Mouse (Mus musculus): ENCODE results near the gene Gm11084.
"Not testable (repeated sequence)": the region's sequence is repeated elsewhere in the genome, so short reads cannot be mapped to it uniquely, and the experiment has no call there.

The Gm11084 gene

DNA sequence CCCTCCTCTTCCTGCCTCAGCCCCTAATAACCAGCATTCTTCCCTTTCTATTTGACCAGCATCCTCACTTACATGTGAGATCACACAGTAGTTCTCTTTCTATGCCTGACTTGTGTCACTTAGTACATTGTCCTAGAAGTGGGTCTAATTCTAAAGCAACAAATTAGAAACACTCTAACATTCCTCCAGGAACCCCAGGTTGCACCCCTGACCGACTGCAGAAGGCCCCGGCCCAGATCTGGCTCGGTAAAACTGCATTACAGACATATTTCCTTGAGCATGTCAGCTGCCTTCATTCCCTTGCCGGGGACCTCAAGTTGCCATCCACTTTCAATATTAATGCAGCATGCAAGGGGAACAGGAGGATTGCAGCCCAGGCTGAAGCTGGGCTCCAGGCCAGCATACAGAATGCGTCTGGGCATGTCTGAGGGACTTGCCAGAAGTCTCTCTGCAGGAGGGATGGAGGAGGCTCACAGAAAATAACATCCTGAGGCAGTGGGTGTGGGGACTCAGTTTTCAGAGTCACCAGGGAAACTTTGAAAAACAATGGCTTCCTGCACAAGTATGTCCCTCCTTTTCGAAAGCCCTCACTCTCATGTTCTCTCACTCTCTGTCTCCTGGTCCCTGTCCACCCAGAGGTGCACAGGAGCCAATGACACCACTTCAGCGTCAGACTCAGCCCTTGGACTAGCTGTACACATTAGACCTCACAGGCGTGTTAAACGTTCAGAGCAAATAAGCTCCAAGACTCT is 9.0 kb upstream of the Gm11084 start:
- DNase-seq (ENCODE audit: low read depth, low spot score): no peak

DNA sequence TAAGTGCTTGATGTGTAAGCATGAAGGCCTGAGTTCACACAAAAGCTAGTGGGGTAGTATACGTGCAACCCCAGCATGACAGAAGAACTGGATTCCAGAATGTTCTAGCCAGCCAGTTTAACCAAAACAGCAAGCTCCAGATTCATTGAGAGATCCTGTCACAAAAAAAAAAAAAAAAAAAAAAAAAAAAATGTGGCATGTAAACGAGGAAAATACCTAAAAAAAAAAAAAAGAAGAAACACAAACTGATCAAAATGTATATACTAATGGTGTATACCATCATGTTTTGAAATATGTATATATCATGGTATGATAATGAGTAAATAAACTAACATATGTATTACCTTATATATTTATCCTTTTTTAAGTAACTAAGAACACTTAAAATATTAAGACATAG is 7.6 kb upstream of the Gm11084 start:
- DNase-seq (ENCODE audit: low read depth, low spot score): no peak

DNA sequence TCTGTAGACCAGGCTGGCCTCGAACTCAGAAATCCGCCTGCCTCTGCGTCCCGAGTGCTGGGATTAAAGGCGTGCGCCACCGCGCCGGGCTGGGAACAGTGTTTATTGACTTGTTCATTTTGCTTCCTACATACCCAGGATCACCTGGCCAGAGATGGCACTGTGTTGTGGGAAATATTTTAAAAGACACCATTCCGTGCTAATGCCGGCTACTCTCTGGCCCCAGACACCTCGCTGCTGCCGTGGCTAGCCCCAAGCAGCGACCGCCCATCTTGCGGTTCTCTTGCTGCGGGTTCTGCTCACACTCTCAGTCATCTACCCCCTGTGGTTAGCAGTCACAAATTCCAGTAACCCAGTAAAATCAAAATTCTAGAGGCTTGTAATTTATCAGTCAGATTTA is 6.0 kb upstream of the Gm11084 start:
- DNase-seq (ENCODE audit: low read depth, low spot score): no peak

DNA sequence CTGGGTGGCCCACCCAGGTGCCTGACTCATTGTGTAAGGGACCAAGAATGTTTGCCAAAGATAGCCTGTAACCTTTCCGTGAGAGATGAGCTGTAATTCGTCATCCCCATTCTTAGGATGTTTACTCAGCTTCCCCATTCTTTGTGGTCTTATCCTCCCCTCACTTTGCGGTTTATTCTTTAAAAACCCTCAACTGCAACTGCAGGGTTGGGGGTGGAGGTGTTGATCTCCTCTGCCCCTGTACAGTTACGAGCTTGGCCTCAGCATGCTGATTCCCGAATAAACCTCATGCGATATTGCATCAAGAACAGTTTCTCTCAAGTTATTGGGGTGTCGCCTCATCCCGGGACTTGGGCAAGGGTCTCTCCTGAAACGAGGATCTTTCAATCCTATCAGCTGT is 2.4 kb upstream of the Gm11084 start:
- not testable (repeated sequence) for DNase-seq (ENCODE audit: low read depth, low spot score)

DNA sequence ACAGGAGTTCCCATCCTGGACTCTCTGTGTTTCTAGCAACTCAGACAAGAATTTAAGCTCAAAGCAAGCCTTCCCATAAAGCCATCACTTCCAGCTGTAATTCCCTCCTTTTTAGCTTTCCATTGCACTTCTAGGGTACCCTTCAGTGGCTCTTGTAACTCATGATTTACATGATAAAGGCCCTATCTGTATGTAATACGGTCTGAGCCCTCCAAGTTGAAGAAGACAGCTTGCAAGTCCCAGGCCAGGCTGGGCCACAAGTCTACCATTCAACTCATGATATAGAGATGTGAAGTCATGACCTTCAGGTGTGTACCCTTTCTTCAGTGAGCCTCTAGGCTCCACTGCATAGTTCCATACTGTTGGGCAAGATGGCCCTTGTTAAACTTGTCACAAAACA is 1.0 kb downstream of the Gm11084 start:
- no peak for DNase-seq (ENCODE audit: low read depth, low spot score)

DNA sequence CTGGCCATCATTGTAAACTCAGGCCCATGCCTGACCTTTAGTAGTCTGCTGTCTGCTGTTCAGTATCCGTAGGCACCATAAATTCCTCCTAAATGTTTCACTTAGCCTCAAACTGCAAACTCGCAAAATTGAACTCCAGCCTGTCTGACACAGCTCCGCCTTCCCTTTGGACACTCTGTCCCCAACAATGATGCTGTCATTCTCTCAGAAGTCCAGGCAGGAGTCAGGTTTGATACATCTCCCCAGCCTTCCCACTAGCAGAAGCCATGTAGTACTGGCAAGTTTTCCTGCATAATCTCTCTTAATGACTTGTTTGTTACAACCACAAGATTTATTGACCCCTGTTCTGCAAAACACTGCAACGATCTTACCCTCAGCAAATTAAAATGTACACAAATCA is 1.7 kb downstream of the Gm11084 start:
- no peak for DNase-seq (ENCODE audit: low read depth, low spot score)

DNA sequence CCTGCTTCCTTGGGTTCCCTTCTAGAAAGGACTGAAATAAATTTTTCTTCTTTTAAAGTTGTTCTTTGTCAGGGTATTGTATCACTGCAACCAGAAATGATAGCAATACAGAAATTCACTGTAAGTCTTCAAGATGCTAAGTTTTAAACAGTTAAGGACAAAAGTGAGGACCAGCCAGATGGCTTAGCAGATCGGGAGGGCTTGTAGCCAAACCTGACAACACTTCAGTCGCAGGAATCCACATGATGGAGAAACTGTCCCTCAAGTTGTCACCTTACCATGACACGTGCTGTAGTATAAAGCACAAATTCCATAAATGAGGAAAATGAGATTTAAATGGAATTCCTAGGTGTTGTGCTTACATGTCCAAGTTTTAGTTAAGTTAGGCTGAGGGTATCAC is 3.3 kb downstream of the Gm11084 start:
- DNase-seq (ENCODE audit: low read depth, low spot score): no peak

DNA sequence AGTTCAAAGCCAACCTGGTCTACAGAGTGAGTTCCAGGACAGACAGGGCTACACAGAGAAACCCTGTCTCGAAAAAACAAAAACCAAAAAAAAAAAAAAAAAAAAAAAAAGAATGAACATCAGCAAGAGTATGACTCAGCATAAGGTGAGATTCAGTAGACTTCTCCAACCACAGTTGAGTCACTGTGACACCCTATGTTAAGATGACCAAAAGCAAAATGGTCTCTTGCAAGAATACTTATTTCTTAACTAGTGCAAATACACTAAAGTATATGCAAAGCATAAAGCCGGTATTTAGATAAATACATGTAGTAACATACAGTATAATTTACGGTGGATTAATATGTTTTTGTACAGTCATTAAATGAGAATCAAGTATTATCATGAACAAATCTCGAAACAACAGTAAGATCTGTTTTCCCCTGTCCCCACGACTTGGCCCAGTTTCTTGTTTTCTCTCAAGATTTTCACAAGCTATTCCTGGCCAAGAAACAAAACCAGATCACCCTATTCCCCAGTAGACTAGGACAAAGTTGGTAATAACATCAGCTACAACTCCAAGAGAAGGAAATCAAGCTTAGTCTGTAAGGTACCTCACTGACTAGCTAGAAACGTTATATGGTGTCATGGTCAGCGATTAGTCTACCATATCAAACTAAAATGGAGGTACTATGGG is 4.3 kb downstream of the Gm11084 start:
- DNase-seq (ENCODE audit: low read depth, low spot score): no peak

DNA sequence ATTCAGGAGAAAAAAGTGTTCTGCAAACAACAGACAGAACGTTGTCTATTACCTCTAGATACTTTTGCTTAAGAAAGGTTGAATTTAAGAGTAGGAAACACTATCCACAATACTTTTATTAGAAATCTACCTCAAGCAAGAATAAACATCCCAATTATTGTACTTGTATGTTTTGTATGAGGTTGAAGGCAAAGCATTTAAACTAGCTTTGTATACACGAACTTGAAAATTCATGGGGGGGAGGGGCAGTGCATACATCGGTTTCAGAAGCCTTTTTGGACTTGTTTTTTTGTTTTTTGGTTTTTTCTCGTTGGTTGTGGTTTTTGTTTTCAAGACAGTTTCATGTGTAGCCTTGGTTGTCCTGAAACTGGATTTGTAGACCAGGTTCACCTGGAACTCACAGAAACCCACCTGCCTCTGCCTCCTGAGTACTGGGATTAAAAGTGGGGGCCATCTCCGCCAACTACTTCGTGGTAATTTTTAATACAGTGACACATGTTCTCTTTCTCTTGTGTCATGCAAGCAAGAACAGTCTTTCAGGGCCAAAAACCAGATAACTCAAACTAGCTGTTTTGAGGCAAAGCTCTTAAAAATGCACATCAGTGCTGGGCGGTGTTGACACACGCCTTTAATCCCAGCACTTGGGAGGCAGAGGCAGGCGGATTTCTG is 4.9 kb downstream of the Gm11084 start:
- DNase-seq (ENCODE audit: low read depth, low spot score): no peak

DNA sequence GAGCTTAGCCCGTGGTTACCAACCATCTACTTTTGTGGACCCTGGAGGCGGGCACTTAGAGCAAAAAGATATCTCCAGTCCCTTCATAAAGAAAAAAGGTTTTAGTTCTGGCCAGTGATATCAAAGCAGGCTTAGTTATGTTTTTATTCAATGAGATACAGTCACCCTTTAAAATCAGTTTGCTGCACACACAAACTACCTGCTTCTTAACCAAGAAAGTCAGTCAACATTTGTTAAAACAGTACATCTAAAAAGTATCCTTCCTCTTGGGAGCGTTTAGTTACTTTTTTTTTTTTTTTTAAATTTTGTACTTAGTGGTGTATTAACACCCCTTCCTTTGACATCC is 5.5 kb downstream of the Gm11084 start:
- no peak for DNase-seq (ENCODE audit: low read depth, low spot score)

DNA sequence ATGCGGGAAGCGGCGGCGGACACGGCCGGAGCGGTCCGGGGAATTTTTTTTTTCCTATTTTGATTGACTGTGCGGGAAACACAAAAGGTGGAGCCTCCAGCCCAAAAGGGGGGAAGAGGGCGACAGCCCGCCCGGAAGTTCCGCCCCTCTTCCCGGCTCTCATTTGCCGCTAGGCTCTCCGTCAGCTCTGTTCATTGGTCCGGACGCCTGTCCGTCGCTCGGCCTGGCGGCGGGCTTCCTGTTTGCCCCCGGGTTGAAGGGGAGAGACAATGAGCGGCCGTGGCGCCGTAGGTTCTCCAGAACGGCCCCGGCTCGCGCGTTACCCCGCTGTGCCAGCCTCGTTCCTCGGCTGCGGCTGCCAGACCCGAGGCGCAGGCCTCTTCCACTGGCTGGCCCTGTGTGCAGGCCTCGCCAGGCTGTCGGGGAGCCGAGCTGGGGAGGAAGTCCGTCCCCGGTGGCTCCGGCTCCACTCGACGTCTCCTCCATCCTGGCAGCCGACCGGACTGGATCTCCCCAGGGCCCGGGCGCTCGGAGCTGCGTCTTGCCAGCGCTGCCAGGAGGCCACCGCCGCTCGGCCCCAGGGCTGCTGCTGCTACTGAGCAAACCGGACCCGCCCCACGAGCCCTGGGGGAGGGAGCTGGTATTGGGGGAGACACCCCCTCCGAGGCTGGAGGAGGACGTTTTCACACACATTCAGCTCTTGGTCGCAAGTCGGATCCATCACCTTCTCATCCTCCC is 6.0 kb downstream of the Gm11084 start, which contains the start of gene Sp3:
TSS of gene Sp3 (minus strand) at position 110 of the 738 bp plus-strand sequence.
- peak; percentile 96 for DNase-seq (ENCODE audit: low read depth, low spot score)

DNA sequence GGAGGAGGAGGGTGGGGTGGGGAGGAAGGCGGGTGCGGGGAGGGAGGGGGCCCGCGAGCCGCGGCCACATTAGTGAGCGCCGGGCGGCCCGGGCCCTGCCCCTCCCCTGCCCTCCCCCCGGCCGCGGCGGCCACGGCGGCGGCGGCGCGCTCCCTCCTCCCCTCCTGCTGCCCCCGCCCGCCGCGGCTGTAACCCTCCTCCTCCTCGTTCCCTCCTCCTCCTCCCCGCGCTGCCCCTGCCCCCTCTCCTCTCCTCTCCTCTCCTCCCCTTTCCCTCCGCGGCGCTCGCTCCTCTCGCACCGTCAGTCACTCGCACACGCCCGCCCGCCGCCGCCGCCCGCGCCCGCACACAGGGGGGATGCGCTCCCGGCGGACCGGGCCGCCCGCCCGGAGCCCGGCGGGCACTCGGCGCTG is 6.9 kb downstream of the Gm11084 start:
- DNase-seq (ENCODE audit: low read depth, low spot score): peak; percentile 71

DNA sequence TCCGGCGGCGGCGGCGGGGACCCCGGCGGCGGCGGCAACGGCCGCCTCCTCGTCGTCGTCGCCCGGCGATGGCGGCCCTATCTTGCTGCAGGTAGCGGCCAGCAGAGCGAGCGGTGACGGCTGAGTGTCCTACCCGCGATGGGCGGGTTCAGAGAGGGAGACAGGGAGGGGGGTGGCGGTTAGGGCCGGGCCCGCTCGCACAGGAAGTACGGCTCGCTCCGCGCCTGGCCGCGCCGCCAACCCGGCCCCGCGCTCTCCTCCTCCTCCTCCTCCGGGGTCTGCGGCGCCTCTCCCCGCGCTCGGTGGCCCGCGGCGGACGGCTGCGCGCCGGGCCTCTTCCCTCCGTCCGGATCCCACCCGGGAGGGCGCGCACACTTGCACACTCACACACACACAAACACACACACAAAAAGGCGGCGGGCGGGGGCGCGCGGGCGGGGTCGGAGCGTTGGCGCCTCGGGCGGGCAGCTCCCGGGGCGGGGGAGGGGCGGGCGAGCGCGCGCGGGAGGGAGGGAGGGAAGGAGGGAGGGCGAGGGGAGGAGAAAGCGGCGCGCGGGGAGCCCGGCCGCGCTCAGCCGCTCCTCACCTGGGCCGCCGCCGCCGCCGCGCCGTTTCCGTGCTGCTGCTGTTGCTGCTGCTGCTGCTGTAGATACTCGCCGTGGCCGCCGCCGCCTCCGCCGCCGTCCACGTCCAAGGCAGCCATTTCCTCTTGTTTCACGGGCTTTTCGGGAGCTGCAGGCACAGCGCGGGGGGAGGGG is 7.4 kb downstream of the Gm11084 start:
- peak; percentile 66 for DNase-seq (ENCODE audit: low read depth, low spot score)

DNA sequence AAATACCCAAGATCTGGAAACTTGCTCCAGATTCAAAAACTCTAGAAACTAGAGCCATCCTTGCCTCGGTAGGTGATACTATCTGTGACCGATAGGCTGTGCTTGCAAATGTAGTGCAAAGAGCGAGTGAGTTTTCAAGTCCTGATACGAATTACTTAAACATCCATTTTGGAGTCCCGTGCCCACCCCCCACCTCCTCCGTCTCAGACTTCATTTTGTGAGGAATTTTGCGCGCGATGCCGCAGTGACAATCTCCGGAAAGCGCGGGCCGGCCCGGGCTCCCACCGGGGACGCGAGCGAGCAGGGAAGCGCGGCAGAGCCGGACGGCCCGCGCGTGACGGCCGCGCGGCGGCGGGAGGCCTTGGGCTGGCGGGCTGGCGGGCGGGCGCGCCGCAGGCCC is 8.0 kb downstream of the Gm11084 start:
- DNase-seq (ENCODE audit: low read depth, low spot score): peak; percentile 22

DNA sequence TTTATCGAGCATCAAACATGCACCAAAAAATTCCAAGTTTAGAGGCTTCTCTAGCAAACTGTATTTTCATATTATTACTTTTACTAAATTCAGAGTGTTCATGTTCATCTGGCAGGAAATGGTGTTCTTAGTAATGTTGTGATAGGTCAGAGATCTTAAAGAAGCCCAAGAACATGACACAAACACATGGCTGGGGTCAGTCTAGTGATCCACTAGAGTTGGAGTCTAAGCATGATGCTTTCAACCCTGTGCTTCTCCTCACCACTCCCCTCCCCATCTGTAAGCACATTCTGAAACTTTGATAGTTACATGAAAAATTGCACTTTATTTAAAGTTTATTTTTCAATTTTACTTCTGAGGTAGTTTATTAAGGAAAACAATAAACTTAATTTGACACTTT is 9.2 kb downstream of the Gm11084 start:
- DNase-seq (ENCODE audit: low read depth, low spot score): no peak

DNA sequence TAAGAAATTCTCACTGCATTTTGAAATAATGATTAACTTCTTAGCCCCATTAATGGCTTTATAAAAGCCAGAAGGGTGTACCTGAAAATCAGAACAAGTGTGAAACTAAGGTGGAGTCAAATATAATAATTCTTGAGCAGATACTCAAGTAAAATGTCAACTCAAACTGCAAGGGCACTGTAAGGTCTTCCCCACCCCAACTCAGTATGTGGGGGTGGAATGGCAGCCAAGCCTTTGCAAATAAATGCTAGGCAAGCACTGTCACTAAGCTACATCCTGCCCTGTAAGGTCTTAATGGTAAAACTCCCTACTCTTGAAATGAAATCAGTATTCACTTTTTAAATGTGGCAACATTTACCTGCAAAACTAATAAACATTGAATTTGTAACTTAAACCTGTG is 10.5 kb downstream of the Gm11084 start:
- no peak for DNase-seq (ENCODE audit: low read depth, low spot score)

DNA sequence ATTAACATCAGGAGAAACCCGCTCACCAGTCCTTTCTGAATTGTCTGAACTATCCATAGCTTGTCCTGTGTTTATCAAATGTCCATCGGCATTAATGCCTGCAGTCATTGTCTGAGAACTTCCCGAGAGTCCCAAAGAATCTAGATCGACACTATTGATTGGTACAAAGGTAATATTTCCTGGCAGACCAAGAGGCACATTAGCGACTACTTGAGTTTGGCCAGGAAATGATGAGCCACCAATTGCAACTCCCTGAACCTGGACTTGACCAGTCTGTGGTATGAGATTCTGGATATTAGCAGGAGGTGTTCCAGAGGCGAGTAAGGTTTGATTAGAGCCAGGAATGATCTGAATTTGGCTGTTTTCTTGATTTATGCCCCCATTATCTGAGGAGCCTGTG is 15.7 kb downstream of the Gm11084 start:
- DNase-seq (ENCODE audit: low read depth, low spot score): no peak

DNA sequence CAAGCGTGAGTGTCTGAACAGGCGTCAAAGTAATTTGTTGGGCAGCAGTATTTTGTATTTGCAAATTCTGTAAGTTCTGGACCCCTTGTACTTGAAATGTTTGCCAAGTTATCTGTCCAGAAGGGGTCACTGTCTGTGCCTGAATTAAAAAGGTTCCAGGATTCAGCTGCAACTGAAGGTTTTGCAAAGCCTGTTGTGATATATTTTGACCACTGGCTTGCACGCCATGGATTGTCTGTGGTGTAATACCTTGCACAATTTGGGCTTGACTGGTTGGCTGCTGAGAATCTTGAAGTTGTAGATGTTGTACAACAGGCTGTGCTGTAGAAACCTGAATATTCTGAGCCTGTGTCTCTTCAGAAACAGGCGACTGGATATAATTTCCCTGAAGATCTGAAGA is 16.2 kb downstream of the Gm11084 start:
- DNase-seq (ENCODE audit: low read depth, low spot score): no peak

DNA sequence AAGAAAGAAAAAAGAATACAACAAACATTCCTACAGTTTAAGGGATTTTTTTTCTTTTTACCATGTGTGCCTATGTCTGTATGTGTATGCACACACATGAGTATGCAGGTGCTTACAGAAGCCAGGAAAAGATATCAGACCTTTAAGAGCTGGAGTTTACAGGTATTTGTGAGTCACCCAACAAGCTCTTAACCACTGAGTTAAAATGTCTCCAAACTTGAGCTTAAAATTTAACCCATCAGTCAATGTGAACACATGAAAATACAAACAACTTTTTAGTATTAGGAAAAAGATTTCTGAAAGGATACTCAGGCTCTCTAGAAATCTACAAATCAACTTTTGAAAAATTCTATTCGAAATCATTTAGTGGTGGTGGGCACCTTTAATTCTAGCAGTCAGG is 18.0 kb downstream of the Gm11084 start:
- DNase-seq (ENCODE audit: low read depth, low spot score): no peak

DNA sequence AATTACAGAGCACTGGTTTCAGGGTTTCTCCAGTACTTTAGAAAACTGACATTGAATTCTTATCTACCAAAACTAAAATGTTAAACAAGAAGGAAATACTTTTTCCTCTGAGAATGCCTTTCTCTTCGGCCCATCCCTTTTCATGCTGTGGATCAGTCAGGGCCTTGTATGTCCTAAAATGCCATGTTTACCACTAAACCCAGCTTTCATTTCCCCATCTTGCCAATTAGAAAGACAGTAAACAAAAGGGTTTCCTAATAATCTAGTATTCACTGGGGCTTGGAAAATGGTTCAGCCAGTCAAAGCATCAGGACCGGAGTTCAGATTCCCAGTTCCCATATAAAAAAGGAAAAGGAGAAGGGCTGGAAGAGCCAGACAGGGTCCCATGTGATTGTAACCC is 21.1 kb downstream of the Gm11084 start:
- DNase-seq (ENCODE audit: low read depth, low spot score): no peak

DNA sequence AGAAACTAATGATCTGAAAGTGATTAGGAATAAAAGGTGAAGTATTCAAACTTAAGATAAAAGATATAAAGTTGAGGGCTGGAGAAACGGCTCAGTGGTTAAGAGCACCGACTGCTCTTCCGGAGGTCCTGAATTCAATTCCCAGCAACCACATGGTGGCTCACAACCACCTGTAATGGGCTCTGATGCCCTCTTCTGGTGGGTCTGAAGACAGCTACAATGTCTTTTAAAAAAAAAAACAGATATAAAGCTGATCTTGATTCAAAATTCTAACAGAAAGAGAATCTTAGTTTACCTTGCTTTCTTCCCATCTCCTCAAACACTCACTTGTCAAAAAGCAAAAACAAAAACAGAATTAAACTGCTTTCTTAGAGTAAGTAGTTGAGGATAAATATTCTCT is 30.1 kb downstream of the Gm11084 start:
- no peak for DNase-seq (ENCODE audit: low read depth, low spot score)

DNA sequence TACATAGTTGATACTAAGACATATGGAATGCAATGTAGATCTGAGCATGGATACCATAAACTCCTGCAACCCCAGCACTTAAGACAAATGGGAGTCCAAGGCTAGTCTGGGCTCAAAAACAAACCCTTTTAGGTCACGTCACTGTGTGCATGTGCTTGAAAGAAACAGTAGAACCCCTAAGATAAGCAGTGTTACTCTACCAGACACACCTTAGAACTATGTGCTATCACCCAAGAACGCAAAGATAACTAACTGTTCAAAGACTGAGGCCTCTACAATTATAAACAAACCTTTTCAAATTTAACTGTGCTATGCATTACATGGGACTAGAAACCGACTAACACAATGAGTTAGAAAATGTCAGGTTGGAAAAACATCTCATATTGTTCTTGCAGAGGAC is 33.5 kb downstream of the Gm11084 start:
- DNase-seq (ENCODE audit: low read depth, low spot score): no peak

Data from brain, embryonic 18.5 days (tissue).